ENCODE assay signal across 20 mouse cellular contexts in the genomic region with DNA sequence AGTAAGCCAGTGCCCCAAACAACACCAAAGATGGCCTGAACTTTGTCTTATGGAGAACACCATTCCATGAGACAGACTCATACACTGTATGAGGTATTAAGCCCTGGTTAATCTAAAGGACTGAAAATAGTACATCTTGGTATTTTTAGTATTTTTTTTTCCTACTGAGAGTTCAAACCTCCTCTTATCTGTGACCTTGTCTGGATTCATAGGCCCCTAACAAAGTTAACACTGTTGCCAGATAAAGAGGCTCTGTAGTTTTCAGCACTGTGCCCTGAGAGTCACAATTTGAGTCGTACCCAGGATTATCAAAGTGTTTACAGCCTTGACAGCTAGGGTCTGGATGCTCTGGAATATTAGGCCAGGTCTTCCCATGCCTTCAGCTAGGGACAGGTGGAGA.
DNase-seq lines count a peak whose midpoint lies in the region; ATAC-seq and TF ChIP-seq lines count a peak whose summit lies in the region.
"Had no signal": no experiment of that assay in that cellular context is flagged by ENCODE, and none has a peak within 500 bp of the region (broad histone marks: within the 10 kb centered on the region; RNA-seq: fewer than 3 reads in every experiment).

No protein-coding gene starts in this region.

- no peak overlapping the region for H3K4me3 ChIP-seq in heart, embryonic 10.5 days
- H3K4me3 ChIP-seq in heart, embryonic 14.5 days (ENCODE audit: control insufficient read depth in 1 of 2, insufficient read depth in 1 of 2, low read depth in 1 of 2, low read length in 2 of 2) = no peak overlapping the region
- H3K4me3 ChIP-seq in intestine, embryonic 16.5 days (ENCODE audit: low read length) = no peak overlapping the region
- H3K4me3 ChIP-seq in intestine, postnatal 0 days (ENCODE audit: low read depth, low read length) = no peak overlapping the region
- no peak overlapping the region for H3K4me3 ChIP-seq in lung, postnatal 0 days (ENCODE audit: low read depth, low read length)
- H3K4me3 ChIP-seq: embryonic facial prominence, embryonic 10.5 days; forebrain, embryonic 13.5 days; hindbrain, embryonic 13.5 days; kidney, embryonic 15.5 days had no signal

- no peak for ATAC-seq in heart, embryonic 14.5 days (ENCODE audit: insufficient number of reproducible peaks, insufficient read depth, low FRiP score, low read depth)
- ATAC-seq in intestine, embryonic 16.5 days = no peak
- no peak for ATAC-seq in intestine, postnatal 0 days
- ATAC-seq in lung, postnatal 0 days = no peak
- ATAC-seq: forebrain, embryonic 13.5 days; forebrain, postnatal 0 days; hindbrain, postnatal 0 days had no signal

- no peak for DNase-seq in heart, embryonic 10.5 days (ENCODE audit: low spot score)
- DNase-seq in heart, postnatal 4 days = no peak
- DNase-seq in heart, adult 18-20 months = no peak
- no peak for DNase-seq in lung, postnatal 0 days (ENCODE audit: low spot score)
- DNase-seq: adrenal gland, adult 8-10 months; adrenal gland, postnatal 36 days; cerebellum, adult 2 months; cerebellum, postnatal 10 days; forebrain, postnatal 0 days; gastrocnemius, postnatal 36 days; kidney, adult 2 months had no signal

- H3K4me1 ChIP-seq in heart, embryonic 10.5 days = peaks cover 40% of the 10 kb centered on the region
- peaks cover 32 to 38% of the 10 kb centered on the region in 2 experiments for H3K4me1 ChIP-seq in heart, embryonic 14.5 days (ENCODE audit: control insufficient read depth in 2 of 2, insufficient read depth in 2 of 2, low read length in 2 of 2)
- H3K4me1 ChIP-seq in intestine, embryonic 16.5 days (ENCODE audit: control insufficient read depth, insufficient read depth, low read length) = peaks cover 54% of the 10 kb centered on the region
- H3K4me1 ChIP-seq in intestine, postnatal 0 days (replicated peaks; ENCODE audit: control insufficient read depth, insufficient read depth, low read length) = peaks cover 10% of the 10 kb centered on the region; the same call in 1 of the 2 replicates
- H3K4me1 ChIP-seq in lung, postnatal 0 days (ENCODE audit: insufficient read depth, low read depth, low read length) = no peaks in the 10 kb centered on the region

- no peaks in the 10 kb centered on the region for H3K9me3 ChIP-seq in heart, embryonic 10.5 days
- no peaks in the 10 kb centered on the region for H3K9me3 ChIP-seq in heart, embryonic 14.5 days (ENCODE audit: control insufficient read depth, low read length)
- no peaks in the 10 kb centered on the region for H3K9me3 ChIP-seq in intestine, embryonic 16.5 days (ENCODE audit: control insufficient read depth, low read length)
- H3K9me3 ChIP-seq in intestine, postnatal 0 days (ENCODE audit: control insufficient read depth) = no peaks in the 10 kb centered on the region
- H3K9me3 ChIP-seq in lung, postnatal 0 days (ENCODE audit: low read length) = no peaks in the 10 kb centered on the region
- H3K9me3 ChIP-seq: embryonic facial prominence, embryonic 10.5 days; forebrain, embryonic 13.5 days; hindbrain, embryonic 13.5 days; kidney, embryonic 15.5 days had no signal

- TF ChIP-seq CTCF in intestine, postnatal 0 days (IDR thresholded peaks at IDR 0.05; ENCODE audit: low read depth) = no peak
- no peak for TF ChIP-seq CTCF in lung, postnatal 0 days (IDR thresholded peaks at IDR 0.05)

- H3K36me3 ChIP-seq in heart, embryonic 10.5 days = no peaks in the 10 kb centered on the region
- H3K36me3 ChIP-seq in heart, embryonic 14.5 days (ENCODE audit: control insufficient read depth, insufficient read depth, low read length) = no peaks in the 10 kb centered on the region
- no peaks in the 10 kb centered on the region for H3K36me3 ChIP-seq in intestine, embryonic 16.5 days (ENCODE audit: control insufficient read depth, insufficient read depth, low read length)
- H3K36me3 ChIP-seq in intestine, postnatal 0 days (ENCODE audit: control insufficient read depth, insufficient read depth) = no peaks in the 10 kb centered on the region
- no peaks in the 10 kb centered on the region for H3K36me3 ChIP-seq in lung, postnatal 0 days (ENCODE audit: insufficient read depth, low read length)
- H3K36me3 ChIP-seq: embryonic facial prominence, embryonic 10.5 days; hindbrain, embryonic 13.5 days; kidney, embryonic 15.5 days had no signal

- TF ChIP-seq EP300 in lung, postnatal 0 days (IDR thresholded peaks at IDR 0.05) = no peak

- no peak overlapping the region for H3K4me2 ChIP-seq in heart, embryonic 14.5 days (ENCODE audit: low read length)
- H3K4me2 ChIP-seq in intestine, embryonic 16.5 days (ENCODE audit: low read depth, low read length) = no peak overlapping the region
- H3K4me2 ChIP-seq in intestine, postnatal 0 days (replicated peaks; ENCODE audit: low read depth) = no peak overlapping the region
- H3K4me2 ChIP-seq in lung, postnatal 0 days (replicated peaks; ENCODE audit: low read depth, low read length) = no peak overlapping the region
- H3K4me2 ChIP-seq: forebrain, embryonic 13.5 days; hindbrain, embryonic 13.5 days; kidney, embryonic 15.5 days had no signal

- no peaks in the 10 kb centered on the region for H3K27me3 ChIP-seq in heart, embryonic 10.5 days (ENCODE audit: insufficient read depth, poor library complexity, severe bottlenecking)
- no peaks in the 10 kb centered on the region for H3K27me3 ChIP-seq in heart, embryonic 14.5 days (ENCODE audit: control insufficient read depth, insufficient read depth, low read length)
- H3K27me3 ChIP-seq in intestine, embryonic 16.5 days (replicated peaks; ENCODE audit: control insufficient read depth, insufficient read depth, low read length) = no peaks in the 10 kb centered on the region
- no peaks in the 10 kb centered on the region for H3K27me3 ChIP-seq in intestine, postnatal 0 days (replicated peaks; ENCODE audit: control insufficient read depth, insufficient read depth, low read length)
- H3K27me3 ChIP-seq in lung, postnatal 0 days (replicated peaks; ENCODE audit: insufficient read depth, low read length) = no peaks in the 10 kb centered on the region
- H3K27me3 ChIP-seq: CH12.LX; forebrain, embryonic 13.5 days; hindbrain, embryonic 13.5 days; kidney, embryonic 15.5 days had no signal

- H3K27ac ChIP-seq in heart, embryonic 10.5 days = peak overlapping the region; percentile 83; the same call in 1 of the 2 replicates
- peak overlapping the region; percentile 57 to 87 for H3K27ac ChIP-seq in heart, embryonic 14.5 days (replicated peaks in 1 of 2; ENCODE audit: control insufficient read depth in 1 of 2, insufficient read depth in 1 of 2, low read depth in 2 of 2, low read length in 2 of 2)
- peak overlapping the region; percentile 36; the same call in 1 of the 2 replicates for H3K27ac ChIP-seq in intestine, embryonic 16.5 days (ENCODE audit: low read length)
- H3K27ac ChIP-seq in intestine, postnatal 0 days (ENCODE audit: low read depth, low read length) = no peak overlapping the region
- no peak overlapping the region for H3K27ac ChIP-seq in lung, postnatal 0 days (ENCODE audit: low read length)
- H3K27ac ChIP-seq: embryonic facial prominence, embryonic 10.5 days; forebrain, embryonic 13.5 days; hindbrain, embryonic 13.5 days; hindbrain, postnatal 0 days; kidney, embryonic 15.5 days had no signal

- 18% methylated on average over 1 of the region's 1 CpGs for WGBS in heart, embryonic 10.5 days
- 7% methylated on average over 1 of the region's 1 CpGs for WGBS in heart, embryonic 14.5 days
- 44% methylated on average over 1 of the region's 1 CpGs for WGBS in intestine, embryonic 16.5 days
- WGBS in intestine, postnatal 0 days = 28% methylated on average over 1 of the region's 1 CpGs
- 40% methylated on average over 1 of the region's 1 CpGs for WGBS in lung, postnatal 0 days

- H3K9ac ChIP-seq in heart, embryonic 14.5 days (ENCODE audit: low read length) = no peak overlapping the region
- no peak overlapping the region for H3K9ac ChIP-seq in intestine, embryonic 16.5 days (ENCODE audit: low read depth, low read length)
- no peak overlapping the region for H3K9ac ChIP-seq in intestine, postnatal 0 days (ENCODE audit: low read depth, low read length)
- no peak overlapping the region for H3K9ac ChIP-seq in lung, postnatal 0 days (replicated peaks; ENCODE audit: low read depth)
- H3K9ac ChIP-seq: forebrain, embryonic 13.5 days; forebrain, postnatal 0 days; hindbrain, embryonic 13.5 days; kidney, embryonic 15.5 days had no signal

Comparison
In these comparisons a context has a peak if more than half of its experiments do, and no peak if none do; other contexts are left out.
1. H3K27ac ChIP-seq: peak in heart, embryonic 10.5 days (single experiment), heart, embryonic 14.5 days (2 of 2) and intestine, embryonic 16.5 days (single experiment); none in intestine, postnatal 0 days (single experiment) and lung, postnatal 0 days (single experiment).